ENCODE assay signal across 13 mouse cellular contexts in the genomic region with DNA sequence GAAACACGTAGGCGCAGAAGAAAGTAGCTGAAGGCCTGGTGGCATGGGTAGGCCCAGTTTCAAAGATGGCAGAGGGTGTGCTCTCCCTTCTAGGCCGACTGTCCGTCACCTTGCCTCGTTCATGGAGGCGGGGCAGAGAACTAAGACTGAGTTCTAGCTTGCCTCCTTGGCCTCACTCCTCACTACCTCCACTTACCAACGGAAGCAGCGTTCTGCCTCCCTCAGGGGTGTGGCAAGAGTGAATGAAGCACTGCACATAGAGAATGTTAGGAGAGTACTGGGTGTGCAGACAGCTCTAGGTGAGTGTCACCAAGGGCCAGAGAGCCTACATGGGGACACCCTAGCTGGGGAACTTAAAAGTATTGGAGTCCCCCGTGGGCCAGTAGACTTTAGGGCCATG. TPM values are rescaled to one million over a fixed set of nuclear protein-coding genes. Genes with fewer than 3 reads are reported as not detected.
DNase-seq lines count a peak whose midpoint lies in the region; ATAC-seq and TF ChIP-seq lines count a peak whose summit lies in the region.
"Had no signal": no experiment of that assay in that cellular context is flagged by ENCODE, and none has a peak within 500 bp of the region (broad histone marks: within the 10 kb centered on the region; RNA-seq: fewer than 3 reads in every experiment).

No protein-coding gene starts in this region.

- H3K4me3 ChIP-seq in heart, embryonic 13.5 days, result no peak overlapping the region
- H3K4me3 ChIP-seq in limb, embryonic 12.5 days (replicated peaks), result no peak overlapping the region
- no peak overlapping the region for H3K4me3 ChIP-seq in limb, embryonic 10.5 days
- H3K4me3 ChIP-seq in embryonic fibroblast, embryonic 13.5 days (ENCODE audit: insufficient read depth, low read length), result no peak overlapping the region
- H3K4me3 ChIP-seq in liver, embryonic 11.5 days (ENCODE audit: low read depth, low read length), result no peak overlapping the region
- no peak overlapping the region for H3K4me3 ChIP-seq in midbrain, postnatal 0 days (ENCODE audit: low read depth, low read length)
- H3K4me3 ChIP-seq: forebrain, embryonic 10.5 days; layer of hippocampus, adult 2 months; midbrain, embryonic 13.5 days had no signal

- H3K4me1 ChIP-seq in heart, embryonic 13.5 days, result peaks cover 80% of the 10 kb centered on the region
- peaks cover 16% of the 10 kb centered on the region for H3K4me1 ChIP-seq in limb, embryonic 12.5 days (replicated peaks)
- H3K4me1 ChIP-seq in limb, embryonic 10.5 days, result peaks cover 4% of the 10 kb centered on the region; the same call in 1 of the 2 replicates
- peaks cover 9% of the 10 kb centered on the region for H3K4me1 ChIP-seq in embryonic fibroblast, embryonic 13.5 days (ENCODE audit: control insufficient read depth, insufficient read depth, low read length)
- peaks cover 20% of the 10 kb centered on the region for H3K4me1 ChIP-seq in liver, embryonic 11.5 days (replicated peaks; ENCODE audit: control insufficient read depth, insufficient read depth, low read length)
- H3K4me1 ChIP-seq in midbrain, postnatal 0 days (ENCODE audit: insufficient read depth, low read length), result no peaks in the 10 kb centered on the region

- no peak overlapping the region for H3K4me2 ChIP-seq in heart, embryonic 13.5 days
- no peak overlapping the region for H3K4me2 ChIP-seq in limb, embryonic 12.5 days
- H3K4me2 ChIP-seq in liver, embryonic 11.5 days, result no peak overlapping the region
- H3K4me2 ChIP-seq in midbrain, postnatal 0 days (ENCODE audit: low read depth, low read length, poor library complexity, severe bottlenecking), result no peak overlapping the region
- H3K4me2 ChIP-seq: midbrain, embryonic 13.5 days had no signal

- no peaks in the 10 kb centered on the region for H3K27me3 ChIP-seq in heart, embryonic 13.5 days (replicated peaks)
- H3K27me3 ChIP-seq in limb, embryonic 12.5 days, result no peaks in the 10 kb centered on the region
- no peaks in the 10 kb centered on the region for H3K27me3 ChIP-seq in limb, embryonic 10.5 days (ENCODE audit: low read depth, poor library complexity, severe bottlenecking)
- no peaks in the 10 kb centered on the region for H3K27me3 ChIP-seq in liver, embryonic 11.5 days (replicated peaks; ENCODE audit: control insufficient read depth, insufficient read depth, low read length)
- no peaks in the 10 kb centered on the region for H3K27me3 ChIP-seq in midbrain, postnatal 0 days (ENCODE audit: insufficient read depth, low read length)
- H3K27me3 ChIP-seq: midbrain, embryonic 13.5 days had no signal

- no peak for ATAC-seq in heart, embryonic 13.5 days (ENCODE audit: extremely low read depth, insufficient number of reproducible peaks, low FRiP score, low TSS enrichment)
- no peak for ATAC-seq in limb, embryonic 12.5 days (ENCODE audit: insufficient number of reproducible peaks, insufficient read depth, low FRiP score, low TSS enrichment, low read depth)
- no peak for ATAC-seq in liver, embryonic 11.5 days (replicated peaks; ENCODE audit: low FRiP score)
- no peak for ATAC-seq in midbrain, postnatal 0 days (ENCODE audit: low FRiP score)
- ATAC-seq: inflammation-experienced regulatory T-cells, adult 6 months; midbrain, embryonic 13.5 days had no signal

- intact Hi-C loops in heart, postnatal 25 days (cut with DNase I), result loop anchor here (5.0 kb wide), 2 partner anchors 54 to 76 kb away; no protein-coding TSS in a partner anchor

- peak overlapping the region; percentile 98 for H3K27ac ChIP-seq in heart, embryonic 13.5 days (replicated peaks)
- H3K27ac ChIP-seq in limb, embryonic 12.5 days, result 0 out of 2 replicates have a peak overlapping the region, but pooled peaks have one; percentile 18
- H3K27ac ChIP-seq in limb, embryonic 10.5 days, result no peak overlapping the region
- peak overlapping the region; percentile 80; the same call in 1 of the 2 replicates for H3K27ac ChIP-seq in embryonic fibroblast, embryonic 13.5 days (ENCODE audit: insufficient read depth, low read length)
- peak overlapping the region; percentile 47; the same call in 1 of the 2 replicates for H3K27ac ChIP-seq in liver, embryonic 11.5 days (ENCODE audit: low read depth, low read length)
- H3K27ac ChIP-seq in midbrain, postnatal 0 days (ENCODE audit: low read depth, low read length), result no peak overlapping the region

- DNase-seq in heart, postnatal 25 days (ENCODE audit: low spot score), result no peak
- no peak for DNase-seq in limb, embryonic 10.5 days (ENCODE audit: low spot score)
- DNase-seq in liver, embryonic 11.5 days (ENCODE audit: low spot score), result no peak
- DNase-seq in thymus, postnatal 25 days, result no peak
- DNase-seq in midbrain, postnatal 0 days (ENCODE audit: low spot score), result no peak
- DNase-seq: right cerebral cortex, postnatal 14 days had no signal

- no peak for TF ChIP-seq POLR2A in embryonic fibroblast, embryonic 13.5 days (IDR thresholded peaks at IDR 0.05; ENCODE audit: low read depth, low read length)

- no peaks in the 10 kb centered on the region for H3K9me3 ChIP-seq in heart, embryonic 13.5 days
- H3K9me3 ChIP-seq in limb, embryonic 12.5 days, result no peaks in the 10 kb centered on the region
- H3K9me3 ChIP-seq in limb, embryonic 10.5 days (replicated peaks), result no peaks in the 10 kb centered on the region
- H3K9me3 ChIP-seq in liver, embryonic 11.5 days (ENCODE audit: control insufficient read depth, low read length), result no peaks in the 10 kb centered on the region; the same call in 1 of the 2 replicates
- H3K9me3 ChIP-seq in midbrain, postnatal 0 days (ENCODE audit: low read length), result no peaks in the 10 kb centered on the region
- H3K9me3 ChIP-seq: forebrain, embryonic 10.5 days; midbrain, embryonic 13.5 days had no signal

- H3K9ac ChIP-seq in heart, embryonic 13.5 days, result no peak overlapping the region
- no peak overlapping the region for H3K9ac ChIP-seq in limb, embryonic 12.5 days (replicated peaks)
- no peak overlapping the region for H3K9ac ChIP-seq in liver, embryonic 11.5 days (ENCODE audit: low read depth, low read length)
- no peak overlapping the region for H3K9ac ChIP-seq in midbrain, postnatal 0 days (replicated peaks; ENCODE audit: low read length, poor library complexity, severe bottlenecking)
- H3K9ac ChIP-seq: midbrain, embryonic 13.5 days had no signal

- peaks cover 36% of the 10 kb centered on the region for H3K36me3 ChIP-seq in heart, embryonic 13.5 days
- H3K36me3 ChIP-seq in limb, embryonic 12.5 days, result peaks cover 64% of the 10 kb centered on the region
- H3K36me3 ChIP-seq in limb, embryonic 10.5 days, result peaks cover 93% of the 10 kb centered on the region
- peaks cover 9% of the 10 kb centered on the region; the same call in 1 of the 2 replicates for H3K36me3 ChIP-seq in liver, embryonic 11.5 days (ENCODE audit: control insufficient read depth, insufficient read depth, low read length)
- no peaks in the 10 kb centered on the region for H3K36me3 ChIP-seq in midbrain, postnatal 0 days (ENCODE audit: insufficient read depth, low read length)

- no peak for TF ChIP-seq CTCF in embryonic fibroblast, embryonic 13.5 days (IDR thresholded peaks at IDR 0.05; ENCODE audit: borderline replicate concordance, insufficient read depth, low read length)
- no peak for TF ChIP-seq CTCF in midbrain, postnatal 0 days (IDR thresholded peaks at IDR 0.05)

- 92% methylated on average over 9 of the region's 9 CpGs for WGBS in heart, embryonic 13.5 days
- 94% methylated on average over 9 of the region's 9 CpGs for WGBS in limb, embryonic 12.5 days
- WGBS in limb, embryonic 10.5 days, result 95% methylated on average over 9 of the region's 9 CpGs
- 87% methylated on average over 9 of the region's 9 CpGs for WGBS in liver, embryonic 11.5 days
- 94% methylated on average over 9 of the region's 9 CpGs for WGBS in midbrain, postnatal 0 days

RNA-seq across cellular contexts. Expression of a gene that starts 21.1 kb away (rescaled TPM):
- 32.8 and 33.1 TPM in 2 replicates for polyA plus RNA-seq in heart, embryonic 13.5 days (2015; fragmentation: Nextera tagmentation; extraction: Ambion mirVana)
- total RNA-seq in heart, postnatal 25 days (2021), result 10 to 100 TPM; 44.8 to 66.4 TPM
- polyA plus RNA-seq in limb, embryonic 12.5 days (2016; fragmentation: Nextera tagmentation; extraction: Ambion mirVana), result 18.0 and 19.4 TPM in 2 replicates
- 23.5 and 26.1 TPM in 2 replicates for polyA plus RNA-seq in limb, embryonic 10.5 days (2016; fragmentation: Nextera tagmentation; extraction: Ambion mirVana)
- polyA plus RNA-seq in embryonic fibroblast, embryonic 13.5 days (2011; ENCODE audit: insufficient read length, low read depth, missing spikeins), result 36.3 and 60.1 TPM in 2 replicates
- 18.6 and 22.7 TPM in 2 replicates for polyA plus RNA-seq in liver, embryonic 11.5 days (2014; fragmentation: Nextera tagmentation; extraction: Ambion mirVana)
- 42.0 and 46.8 TPM in 2 replicates for total RNA-seq in midbrain, postnatal 0 days (2014; rRNA removed)
- polyA plus RNA-seq in midbrain, postnatal 0 days (2015; fragmentation: Nextera tagmentation; extraction: Ambion mirVana), result 25.5 and 26.0 TPM in 2 replicates

RNA-seq across cellular contexts. Expression of a gene that starts 21.8 kb away (rescaled TPM):
- 103 and 121 TPM in 2 replicates for polyA plus RNA-seq in heart, embryonic 13.5 days (2015; fragmentation: Nextera tagmentation; extraction: Ambion mirVana)
- total RNA-seq in heart, postnatal 25 days (2021), result 10 to 100 TPM; 54.2 to 58.4 TPM
- polyA plus RNA-seq in limb, embryonic 12.5 days (2016; fragmentation: Nextera tagmentation; extraction: Ambion mirVana), result 90.7 and 103 TPM in 2 replicates
- polyA plus RNA-seq in limb, embryonic 10.5 days (2016; fragmentation: Nextera tagmentation; extraction: Ambion mirVana), result 114 and 121 TPM in 2 replicates
- 376 and 420 TPM in 2 replicates for polyA plus RNA-seq in embryonic fibroblast, embryonic 13.5 days (2011; ENCODE audit: insufficient read length, low read depth, missing spikeins)
- polyA plus RNA-seq in liver, embryonic 11.5 days (2014; fragmentation: Nextera tagmentation; extraction: Ambion mirVana), result 89.5 and 96.1 TPM in 2 replicates
- 202 and 216 TPM in 2 replicates for total RNA-seq in midbrain, postnatal 0 days (2014; rRNA removed)
- polyA plus RNA-seq in midbrain, postnatal 0 days (2015; fragmentation: Nextera tagmentation; extraction: Ambion mirVana), result 99.6 and 103 TPM in 2 replicates

Comparison
In these comparisons a context has a peak if more than half of its experiments do, and no peak if none do; other contexts are left out.
1. H3K27ac ChIP-seq: peak in heart, embryonic 13.5 days (single experiment), limb, embryonic 12.5 days (single experiment), embryonic fibroblast, embryonic 13.5 days (single experiment) and liver, embryonic 11.5 days (single experiment); none in limb, embryonic 10.5 days (single experiment) and midbrain, postnatal 0 days (single experiment).